Mouse (Mus musculus) urinary bladder, postnatal 36 days (tissue): ENCODE measurements around the gene Ints13.
"Not testable (repeated sequence)": the region's sequence is repeated elsewhere in the genome, so short reads cannot be mapped to it uniquely, and the experiment has no call there.

Experiments used
- DNase-seq, 2 experiments: peaks; one replicate each; pipeline ENCODE4 v3.0.0; 2022; ENCODE audit warnings: low spot score in 2 of 2, mixed read lengths in 1 of 2

The Ints13 gene

DNA sequence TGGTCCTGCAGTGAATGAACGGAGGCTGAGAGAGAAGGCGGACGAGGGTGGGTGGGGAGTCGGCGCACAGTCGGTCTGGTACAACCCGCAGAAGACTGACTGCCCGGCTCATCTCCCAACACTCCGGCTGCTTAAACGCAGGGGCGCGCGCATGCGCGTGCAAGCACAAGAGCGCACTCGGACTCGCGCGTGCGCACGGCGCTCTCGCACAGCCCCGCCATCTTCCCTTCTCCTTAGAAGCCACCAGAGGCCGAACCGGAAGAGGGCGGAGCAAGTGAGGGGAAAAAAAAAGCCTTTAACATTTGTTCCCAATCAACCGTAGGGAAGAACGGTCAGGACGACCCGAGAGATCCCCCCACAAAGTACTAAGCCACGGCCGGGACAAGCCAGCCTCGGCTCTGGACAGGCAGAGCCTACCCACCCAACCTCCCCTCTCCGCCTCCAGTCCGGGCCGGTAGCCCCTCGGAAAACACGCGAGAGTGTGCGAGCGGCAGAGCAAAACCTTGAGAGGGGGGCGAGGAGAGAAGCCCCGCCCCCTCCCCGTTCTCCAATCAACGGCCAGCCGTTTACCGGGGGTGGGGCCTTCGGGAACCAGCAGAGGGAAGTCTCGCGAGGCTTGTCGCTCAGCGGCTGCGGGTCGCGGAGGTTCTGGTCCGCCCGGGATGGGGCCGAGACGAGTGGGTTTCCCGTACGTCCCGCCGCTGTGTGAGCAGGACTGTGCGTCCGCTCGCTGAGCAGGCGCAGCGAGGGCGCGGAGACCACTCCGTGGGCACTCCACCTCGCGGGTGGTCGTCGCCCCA lies at the start of gene Ints13:
Ints13 (minus strand) TSS at position 526 of the 800 bp plus-strand sequence.
- DNase-seq, result peak; percentile 91 to 96

DNA sequence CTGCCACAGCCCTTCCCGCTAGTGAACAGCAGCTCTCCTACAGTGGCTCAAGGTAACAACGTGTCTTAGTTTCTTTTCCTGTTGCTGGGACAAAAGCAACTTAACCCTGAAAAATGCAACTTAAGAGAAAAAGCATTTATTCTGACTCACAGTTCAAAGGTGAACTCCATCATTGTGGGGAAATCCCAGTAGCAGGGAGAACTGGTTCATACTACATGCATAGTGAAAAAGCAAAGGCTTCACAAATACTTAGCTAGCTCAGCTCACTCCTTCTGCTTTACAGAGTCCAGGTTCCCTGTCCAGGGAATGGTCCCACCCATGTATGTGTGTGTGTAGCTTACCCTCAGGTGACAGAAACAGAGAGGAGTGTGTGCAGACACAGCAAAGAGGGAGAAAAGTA lies 39.0 kb upstream of the Ints13 start:
- DNase-seq, result no peak

DNA sequence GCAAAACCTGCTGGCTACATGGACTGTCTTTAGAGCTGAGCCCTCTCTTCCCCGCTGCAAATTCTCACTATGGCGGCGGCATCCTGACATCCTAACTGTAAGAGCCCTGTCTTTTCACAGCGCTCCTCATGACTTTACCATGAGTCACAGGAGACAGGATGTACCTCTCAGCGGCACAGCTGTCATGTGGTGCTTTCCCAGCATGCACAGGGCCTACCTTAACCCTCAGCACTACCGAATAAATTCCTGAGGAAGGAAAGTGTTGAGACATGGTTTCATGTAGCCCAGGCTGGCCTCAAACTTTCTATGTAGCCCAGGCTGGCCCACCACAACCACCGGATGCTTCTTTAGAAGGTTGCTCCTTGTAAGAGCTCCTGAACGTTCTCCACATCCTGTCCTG lies 38.3 kb upstream of the Ints13 start:
- no peak for DNase-seq

DNA sequence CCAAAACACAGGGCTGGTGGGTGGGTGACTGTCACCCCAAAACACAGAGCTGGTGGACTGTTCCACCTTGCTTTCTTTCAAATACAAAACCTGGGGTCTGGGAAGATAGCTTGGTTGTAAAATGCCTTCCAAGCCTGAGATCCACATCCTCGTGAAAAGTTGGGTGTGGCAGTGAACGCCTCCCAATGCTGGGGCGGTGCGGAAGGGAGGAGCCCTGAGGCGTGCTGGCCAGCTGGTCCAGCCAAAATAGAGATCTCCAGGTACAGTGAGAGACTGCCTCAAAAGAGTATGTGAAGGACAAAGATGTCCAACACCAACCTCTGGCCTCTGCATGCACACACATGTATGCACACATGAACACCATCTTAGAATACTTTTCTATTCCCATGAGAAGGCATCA lies 36.9 kb upstream of the Ints13 start:
- no peak for DNase-seq

DNA sequence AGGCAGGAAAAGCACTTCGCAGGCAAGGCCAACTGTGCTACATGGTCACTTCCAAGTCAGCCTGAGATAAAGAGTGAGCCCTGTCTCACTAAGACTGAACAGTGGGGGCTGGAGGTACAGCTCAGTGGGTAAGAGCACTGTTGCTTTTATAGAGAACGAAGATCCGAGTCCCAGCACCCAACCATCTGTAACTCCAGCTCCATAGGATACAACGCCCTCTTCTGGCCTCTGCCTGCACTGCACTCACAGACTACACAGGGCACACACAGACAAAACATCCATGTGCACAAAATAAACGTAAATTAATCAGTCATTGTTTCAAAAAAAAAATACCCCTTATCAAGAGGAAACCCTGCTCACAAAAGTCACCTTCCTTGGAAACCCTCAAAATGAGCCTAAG lies 36.3 kb upstream of the Ints13 start:
- DNase-seq, result no peak

DNA sequence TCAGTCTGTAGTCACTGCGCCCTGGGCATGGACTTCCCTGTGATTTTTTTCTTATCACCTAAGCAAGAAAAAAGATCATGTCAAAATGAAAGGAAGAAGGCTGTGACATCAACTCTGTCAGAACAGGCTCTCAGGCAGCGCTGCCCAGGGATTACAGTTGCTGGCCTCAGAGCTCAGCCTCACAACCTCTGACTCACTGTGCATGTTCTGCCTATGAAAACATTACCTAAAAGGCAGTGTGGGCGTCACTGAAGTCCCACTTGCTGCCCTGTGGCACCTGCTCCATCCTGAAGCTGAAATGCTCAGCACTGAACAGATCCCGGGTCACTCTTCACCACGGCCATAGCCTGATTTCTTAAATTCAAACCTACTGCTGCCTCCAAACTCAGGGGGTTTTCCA lies 35.1 kb upstream of the Ints13 start:
- no peak for DNase-seq

DNA sequence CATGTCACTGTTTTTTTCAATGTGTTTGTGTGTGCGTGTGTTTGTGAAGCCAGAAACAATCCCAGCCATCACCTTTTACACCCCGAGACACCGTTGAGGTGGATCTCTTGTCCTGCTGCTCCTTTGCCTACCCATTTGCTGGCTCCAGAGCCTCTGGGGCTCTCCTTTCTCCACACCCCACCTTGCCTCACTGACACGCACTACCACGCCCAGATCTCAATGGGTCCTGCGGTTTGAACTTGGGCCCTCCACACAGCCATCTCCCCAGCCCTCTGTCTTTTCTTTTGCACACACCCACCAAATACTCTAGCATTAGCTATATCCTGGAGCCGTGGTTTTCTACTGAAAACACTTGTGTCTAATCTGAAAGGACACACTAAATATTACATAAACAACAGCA lies 34.3 kb upstream of the Ints13 start:
- no peak for DNase-seq

DNA sequence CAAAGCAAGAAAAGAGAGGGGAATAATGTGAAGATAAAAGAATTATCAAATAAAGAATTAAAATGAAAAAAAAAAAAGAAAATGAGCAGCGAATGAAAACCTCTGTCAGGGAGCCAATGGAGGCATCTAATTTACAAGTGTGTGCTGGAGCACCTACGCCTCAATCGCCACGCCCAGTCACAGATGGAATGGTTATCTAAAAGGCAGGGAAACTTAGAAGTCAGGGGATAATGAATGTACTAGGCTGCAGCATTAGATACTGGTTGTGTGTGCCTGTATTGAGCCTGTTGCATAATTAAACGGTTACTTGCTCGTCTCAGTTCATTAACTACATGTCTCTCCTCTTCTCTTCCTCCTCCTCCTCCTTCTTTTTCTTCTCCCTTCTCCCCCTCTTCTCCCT lies 33.8 kb upstream of the Ints13 start:
- DNase-seq, result no peak

DNA sequence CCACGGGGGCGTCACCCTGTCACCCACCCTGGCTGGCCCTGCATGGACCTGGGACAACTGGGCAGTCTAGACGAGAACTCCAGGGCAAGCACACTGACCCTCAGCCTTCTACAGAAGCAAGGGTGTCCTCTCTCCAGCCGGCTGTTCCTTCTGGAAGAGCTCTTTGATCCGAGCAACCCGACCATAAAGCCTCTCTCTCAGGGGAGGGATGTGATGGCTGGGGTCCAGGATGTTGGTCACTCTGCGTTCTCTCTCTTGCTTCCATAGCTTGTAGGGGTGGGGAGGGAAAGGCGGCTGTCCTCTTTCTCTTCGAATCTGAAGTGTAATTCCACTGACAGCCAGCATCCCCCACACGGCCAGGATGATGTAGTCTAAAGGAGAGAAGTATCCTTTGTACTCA lies 26.0 kb upstream of the Ints13 start:
- DNase-seq, result no peak

DNA sequence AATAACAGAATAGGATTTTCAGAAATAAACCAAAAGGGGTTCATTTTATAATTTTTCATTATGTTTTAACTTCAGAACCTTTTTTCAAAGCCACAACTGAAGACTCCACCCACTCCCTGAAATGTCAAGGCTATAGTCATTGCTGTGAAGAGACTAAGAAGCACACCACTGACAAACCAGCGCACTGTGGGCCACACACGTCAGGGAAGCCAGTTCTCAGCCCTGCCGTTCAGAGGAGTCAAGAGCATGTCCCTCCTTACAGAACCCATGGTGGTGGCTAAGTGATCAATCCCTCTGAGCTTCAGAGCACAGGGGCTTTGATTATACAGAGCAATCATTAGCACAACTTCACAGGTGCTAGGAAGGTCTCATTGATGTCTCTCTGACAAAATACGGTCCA lies 25.0 kb upstream of the Ints13 start:
- no peak for DNase-seq

DNA sequence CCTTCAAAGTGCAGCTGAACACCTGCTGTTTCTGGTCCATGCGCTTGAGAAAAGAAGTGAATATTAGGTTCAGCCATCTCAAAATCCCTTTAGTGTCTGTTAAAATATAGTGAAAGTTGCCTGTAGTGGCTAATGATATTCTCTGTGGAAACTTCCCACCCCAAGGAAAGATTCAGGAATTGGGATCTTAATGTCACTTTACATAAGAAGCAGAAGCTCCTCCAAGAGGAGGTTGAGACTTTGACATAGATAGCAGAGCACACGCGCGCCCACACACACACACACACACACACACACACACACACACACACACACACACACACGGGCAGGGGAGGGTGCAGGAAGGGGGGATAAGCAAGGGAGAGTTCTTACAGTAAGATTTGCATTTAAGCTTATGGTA lies 7.5 kb upstream of the Ints13 start:
- DNase-seq, result no peak

DNA sequence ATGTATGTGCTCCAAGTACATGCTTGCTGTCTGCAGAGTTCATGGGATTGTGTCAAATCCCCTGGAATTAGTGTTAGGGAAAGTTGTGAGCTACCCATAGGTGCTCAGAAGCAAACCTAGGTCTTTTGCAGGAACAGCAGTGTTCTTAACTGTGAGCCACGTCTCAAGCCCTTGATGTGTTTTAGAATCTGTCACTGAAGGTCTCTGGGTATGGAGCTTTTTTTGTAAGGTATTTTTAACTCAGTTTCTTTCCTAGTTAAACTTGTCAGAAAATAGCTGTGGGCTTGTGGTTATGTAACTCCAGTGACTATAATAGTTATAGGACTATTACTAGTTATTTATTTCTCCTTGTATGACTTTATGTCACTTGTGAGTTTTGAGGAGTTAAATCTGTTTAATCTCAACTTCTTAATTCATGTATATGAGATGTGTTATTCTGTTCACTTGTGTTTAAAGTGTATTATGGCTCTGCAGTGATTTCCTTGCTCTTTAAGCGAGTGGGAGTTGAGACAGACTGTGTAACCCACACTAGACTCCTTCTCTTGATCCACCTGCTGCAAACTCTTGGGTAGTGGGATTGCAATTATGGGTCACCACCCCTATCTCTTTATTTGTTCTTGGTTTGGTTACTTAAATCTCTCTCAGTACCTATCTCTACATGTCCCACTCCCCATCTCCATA lies 5.9 kb upstream of the Ints13 start:
- no peak for DNase-seq

DNA sequence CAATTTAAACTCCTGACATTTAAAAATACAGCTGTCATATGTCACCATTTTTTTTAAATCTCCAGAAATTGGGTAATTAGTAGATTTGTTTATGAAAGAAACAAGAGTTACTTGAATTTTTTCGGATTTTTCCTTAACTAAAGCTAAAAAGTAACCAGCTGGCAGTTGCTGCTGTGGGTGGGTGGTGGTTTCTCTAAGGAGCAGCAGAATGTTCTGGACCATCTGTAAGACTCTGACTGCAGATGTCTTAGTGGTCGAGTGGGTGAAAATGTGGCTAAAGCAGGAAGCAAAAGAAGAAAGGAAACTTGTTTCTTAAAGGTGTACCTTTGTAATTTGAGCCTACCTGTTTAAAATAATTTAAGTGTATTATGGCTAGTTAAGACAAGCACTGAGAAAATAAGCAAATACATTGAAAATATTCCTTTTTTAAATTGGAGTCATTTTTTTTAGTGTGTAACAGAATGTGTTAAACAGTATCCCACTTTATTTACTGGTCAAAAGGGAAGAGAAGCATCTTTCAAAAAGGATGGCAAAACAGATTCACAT lies 2.8 kb upstream of the Ints13 start:
- no peak for DNase-seq

DNA sequence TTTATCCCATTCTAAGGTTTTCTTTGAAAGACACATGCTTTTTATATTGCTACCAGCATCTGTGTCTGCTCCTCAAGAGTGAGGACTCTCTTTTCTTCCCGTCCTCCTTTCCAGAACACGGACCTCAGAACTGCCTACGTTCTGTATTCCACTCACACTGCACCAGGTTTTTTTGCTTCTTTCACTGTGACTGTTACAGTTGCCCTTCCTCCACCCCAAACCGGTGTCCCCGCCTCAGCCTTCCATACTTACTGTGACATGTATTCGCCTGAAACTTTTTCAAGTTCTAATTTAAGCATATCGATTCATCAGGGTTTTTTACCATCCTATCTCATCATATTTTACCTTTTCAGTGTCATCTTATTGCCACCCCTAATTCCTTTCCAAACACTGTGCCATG lies 951 bp upstream of the Ints13 start:
- peak in 1 of 2 experiments; percentile 9 for DNase-seq

DNA sequence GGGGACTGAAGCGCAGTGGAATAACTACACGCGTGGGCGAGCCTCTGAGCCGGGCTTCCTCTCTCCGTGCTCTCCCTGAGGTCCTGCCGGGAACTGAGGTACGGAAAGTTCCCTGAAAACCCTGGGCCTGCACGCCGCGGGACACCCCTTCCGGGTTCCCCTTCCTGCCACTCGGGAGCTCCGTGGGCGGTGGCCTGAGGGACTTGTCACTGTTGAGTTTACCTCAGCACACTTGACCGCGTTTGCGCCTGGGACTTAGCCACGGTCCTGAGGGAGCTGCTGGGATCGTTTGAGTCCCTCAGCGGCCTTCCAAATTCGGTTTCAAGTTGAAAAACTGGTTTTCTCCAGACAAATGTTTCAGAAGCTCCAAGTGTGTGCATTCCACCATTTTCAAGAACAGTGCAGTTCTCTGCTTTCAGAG lies 486 bp upstream of the Ints13 start:
- peak in 1 of 2 experiments; percentile 80 for DNase-seq

DNA sequence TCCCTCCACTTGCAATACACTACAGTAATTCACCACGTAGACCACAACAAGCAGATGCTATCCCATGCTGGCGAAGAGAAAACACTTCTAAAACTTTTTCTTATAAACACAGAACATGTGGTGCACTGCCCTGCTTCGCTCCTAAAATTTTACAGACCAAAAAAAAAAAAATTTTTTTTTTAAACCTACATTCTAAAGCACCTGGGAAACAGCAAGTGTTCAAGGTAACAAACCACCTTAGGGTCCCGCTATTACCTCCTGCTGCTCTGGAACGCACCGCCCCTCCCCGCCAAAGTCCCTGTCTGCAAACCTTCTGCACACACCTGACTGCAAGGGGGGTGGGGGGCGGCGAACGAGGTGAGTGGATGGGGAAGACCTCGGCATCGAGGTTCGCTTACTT lies 732 bp downstream of the Ints13 start, which contains the start of gene Fgfr1op2:
Fgfr1op2 (plus strand) TSS at position 301 of the 400 bp plus-strand sequence.
- no peak for DNase-seq

DNA sequence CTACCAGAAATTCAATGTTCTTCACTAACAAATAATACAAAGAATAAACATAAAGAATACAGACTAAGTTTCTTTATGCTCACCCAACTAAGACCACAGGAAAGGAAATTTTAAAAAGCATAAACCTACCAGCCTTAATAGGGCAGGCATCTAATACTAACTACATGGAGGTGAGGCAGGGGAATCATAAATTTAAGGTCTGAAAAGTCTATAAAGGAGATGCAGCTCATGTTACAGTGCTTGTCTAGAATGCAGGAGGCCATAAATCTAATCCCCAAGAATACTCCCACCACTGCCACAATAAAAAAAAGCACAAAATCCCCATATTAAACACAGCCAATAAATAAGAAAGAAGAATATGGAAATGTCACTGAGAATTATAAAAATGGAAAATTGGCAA lies 5.6 kb downstream of the Ints13 start:
- DNase-seq, result no peak

DNA sequence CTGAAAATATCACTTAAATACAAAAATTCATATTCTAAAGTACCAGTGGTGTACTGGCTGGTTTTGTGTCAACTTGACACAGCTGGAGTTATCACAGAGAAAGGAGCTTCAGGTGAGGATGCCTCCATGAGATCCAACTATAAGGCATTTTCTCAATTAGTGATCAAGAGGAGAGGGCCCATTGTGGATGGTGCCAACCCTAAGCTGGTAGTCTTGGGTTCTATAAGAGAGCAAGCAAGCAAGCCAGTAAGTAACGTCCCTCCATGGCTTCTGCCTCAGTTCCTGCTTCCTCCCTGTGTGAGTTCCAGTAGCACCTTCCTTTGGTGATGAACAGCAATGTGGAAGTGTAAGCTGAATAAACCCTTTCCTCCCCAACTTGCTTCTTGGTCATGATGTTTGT lies 15.2 kb downstream of the Ints13 start:
- DNase-seq, result not testable (repeated sequence)

DNA sequence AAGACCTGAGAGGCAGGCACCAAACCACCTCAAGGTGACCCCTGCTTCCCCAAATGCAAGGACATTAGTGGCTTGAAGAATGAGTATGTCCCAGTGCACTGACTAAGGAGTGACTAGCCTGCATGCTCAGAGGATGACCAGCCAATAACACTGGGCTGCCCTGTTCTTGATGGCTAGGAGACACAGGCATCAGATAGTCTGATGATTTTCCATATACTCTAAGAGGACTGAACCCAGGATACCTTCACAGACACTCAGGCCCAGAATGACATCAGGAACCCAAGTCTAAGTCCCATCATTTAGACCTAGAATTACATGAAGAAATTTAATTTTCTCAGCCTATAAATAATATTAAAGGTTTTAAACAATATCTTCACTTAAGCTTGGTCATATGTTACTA lies 26.3 kb downstream of the Ints13 start:
- no peak for DNase-seq

DNA sequence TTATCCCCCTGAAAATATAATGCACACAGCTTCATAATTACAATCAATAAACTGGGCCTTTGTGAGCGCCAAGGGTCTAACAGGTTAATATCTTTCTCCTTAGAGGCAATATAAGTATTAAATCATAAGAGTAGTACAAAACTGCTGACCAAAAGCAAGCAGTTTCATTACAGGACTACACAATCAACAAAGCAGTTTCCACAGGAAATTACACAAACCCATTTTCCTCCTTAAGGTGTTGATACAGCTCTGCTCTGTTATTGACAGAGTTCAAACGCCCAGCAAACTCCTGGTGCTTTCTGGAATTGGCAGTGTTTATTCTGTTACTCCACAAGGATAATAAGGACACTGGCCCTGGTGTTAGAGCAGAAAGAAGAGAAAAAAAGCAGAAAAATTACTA lies 27.2 kb downstream of the Ints13 start:
- DNase-seq, result no peak

DNA sequence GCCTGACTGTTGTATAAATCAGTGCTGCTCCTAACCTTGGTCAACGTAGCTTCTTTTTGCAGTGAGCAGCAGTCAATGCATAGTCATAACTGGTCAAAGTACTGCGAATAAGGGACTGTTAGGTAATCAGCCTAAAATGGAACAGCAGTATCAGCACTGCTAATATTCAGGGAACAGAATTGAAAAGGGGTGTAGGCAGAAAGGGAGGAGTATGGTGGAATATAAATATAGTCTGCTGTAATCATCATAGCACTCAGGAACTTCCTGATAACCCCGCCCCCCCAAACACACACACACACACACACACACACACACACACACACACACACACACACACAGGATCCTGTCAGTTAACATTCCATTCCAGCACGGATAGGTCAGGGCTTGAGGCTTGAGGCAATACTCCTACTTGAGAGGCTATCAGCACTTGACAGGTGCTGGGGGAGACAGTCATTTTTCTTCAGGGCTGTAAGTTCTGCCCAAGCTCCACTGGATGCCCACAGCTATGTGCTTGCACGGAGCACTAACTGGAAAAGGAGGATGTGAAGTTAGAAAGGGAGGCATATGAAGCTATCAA lies 32.3 kb downstream of the Ints13 start:
- DNase-seq, result no peak

DNA sequence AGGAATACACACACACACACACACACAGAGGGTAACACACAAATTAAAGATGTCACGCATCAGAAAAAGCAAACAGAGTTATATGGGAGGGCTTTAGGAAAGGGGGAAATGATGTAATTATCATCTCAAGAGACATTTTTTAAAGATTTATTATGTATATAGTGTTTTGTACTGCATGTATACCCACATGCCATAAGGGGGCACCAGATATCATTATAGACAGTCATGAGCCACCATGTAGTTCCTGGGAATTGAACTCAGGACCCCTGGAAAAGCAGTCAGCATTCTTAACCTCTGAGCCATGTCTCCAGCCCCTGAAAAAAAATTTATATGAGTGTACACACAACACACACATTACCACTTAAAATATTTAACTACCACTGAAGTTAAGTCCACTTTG lies 33.0 kb downstream of the Ints13 start:
- DNase-seq, result no peak

DNA sequence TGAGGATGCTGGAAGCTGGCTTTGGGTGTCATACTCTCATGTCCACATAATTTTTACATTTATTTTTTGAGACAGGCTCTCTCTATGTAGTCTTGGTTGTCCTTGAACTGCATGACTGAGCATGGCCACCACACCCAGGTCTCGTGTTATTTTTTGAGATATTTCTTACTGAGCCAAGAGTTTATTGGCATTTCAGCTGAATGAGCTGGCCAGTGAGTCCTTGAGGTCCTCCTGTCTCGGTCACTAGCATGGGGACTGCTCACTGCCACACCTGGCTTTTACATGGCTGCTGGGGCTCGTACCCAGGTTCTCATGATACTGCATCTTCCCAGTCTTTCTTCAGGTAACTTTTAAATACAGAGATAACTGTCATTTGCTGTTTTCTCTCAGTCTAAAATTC lies 37.2 kb downstream of the Ints13 start:
- no peak for DNase-seq
